Mouse (Mus musculus): ENCODE data around the gene Zfp260. TPM values are rescaled to one million over a fixed set of nuclear protein-coding genes. Genes with fewer than 3 reads are reported as not detected.

Gene Zfp260
- total RNA-seq (2023) = 55.2 TPM

DNA sequence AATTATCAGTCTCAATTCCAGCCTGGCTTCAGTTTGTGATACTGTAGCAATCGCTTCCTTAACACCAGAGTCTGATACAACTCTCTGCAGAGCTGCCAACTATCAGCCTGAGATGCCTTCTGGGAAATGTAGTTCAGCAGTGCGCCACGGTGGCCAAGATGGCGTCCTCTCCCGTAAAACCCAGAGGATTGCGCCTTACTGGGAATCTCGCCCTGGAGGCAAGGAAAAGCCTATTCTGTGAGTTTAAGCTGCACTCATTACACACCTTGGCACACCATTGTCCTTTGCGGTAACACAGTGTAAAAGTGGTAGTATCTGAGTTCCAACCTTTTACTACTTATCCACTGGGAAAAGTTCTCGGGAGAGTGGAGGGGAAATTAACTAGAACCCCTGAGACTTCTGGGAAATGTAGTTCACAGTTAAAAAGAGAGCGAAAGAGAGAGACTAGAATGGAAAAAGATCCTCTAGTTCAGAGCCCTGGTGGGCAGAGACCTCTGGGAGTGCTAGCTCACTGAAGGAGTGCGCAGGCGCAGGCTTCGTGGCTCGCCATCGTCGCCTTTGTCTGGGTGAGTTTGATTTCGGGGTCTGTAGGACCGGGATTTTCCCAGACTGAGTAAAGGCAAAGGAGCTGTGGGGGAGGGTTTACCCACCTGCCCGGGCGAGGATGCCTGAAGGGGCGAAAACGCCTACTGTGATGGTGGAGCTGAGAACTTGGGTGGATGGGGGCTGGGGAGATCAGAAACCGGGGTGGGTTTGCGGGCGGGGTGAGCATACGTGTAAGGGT is at the start of gene Zfp260:
Zfp260 (plus strand) TSS at position 132 of the 784 bp plus-strand sequence.

GRCm38 (mm10) chr7:30050882-30051548 is 43.6 kb upstream of the Zfp260 start, which contains the start of gene Zfp14:
Gene Zfp14, minus strand, starts transcription at chr7:30051380.

DNA sequence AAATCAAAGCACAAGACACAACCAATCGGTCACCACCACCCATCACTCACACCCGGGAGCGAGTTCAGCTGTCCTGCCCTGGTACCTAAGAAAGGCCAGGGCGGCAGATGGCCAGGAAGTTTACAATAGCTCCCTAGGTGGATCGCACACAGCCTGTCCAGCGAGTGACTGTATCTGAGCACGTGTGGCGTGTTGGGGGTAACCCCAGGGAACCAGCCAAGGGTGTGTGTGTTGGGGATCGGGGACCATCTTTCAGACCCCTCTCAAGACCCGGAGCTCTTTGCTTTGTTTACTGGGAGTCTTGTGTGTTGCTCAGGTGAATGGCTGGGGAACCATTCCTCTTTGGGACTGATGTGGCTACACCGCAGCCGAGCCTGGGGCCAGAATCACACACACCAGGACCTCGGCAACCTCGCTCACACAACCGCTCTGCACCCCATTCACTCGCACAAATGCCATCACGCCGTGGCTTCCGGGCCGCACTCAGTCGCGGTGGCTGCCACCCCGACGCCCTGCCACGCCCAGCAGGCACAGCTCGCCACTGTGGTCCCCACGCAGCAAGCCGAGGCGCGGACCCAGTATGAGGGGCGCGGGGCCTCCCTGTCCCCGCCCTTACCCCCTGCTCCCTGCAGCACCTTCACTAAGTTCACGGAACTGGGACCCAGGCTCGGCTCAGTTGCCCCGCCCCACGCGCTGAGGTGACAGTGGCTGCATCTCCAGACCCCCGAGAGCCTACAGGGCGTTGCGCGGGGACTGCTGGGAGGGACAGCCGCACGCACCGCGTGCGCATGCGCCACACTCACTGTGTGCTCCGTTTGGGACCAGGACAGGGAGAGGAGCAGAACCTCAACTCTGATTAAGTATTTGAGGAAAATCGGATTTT is 22.2 kb upstream of the Zfp260 start, which contains the start of gene Zfp82:
Zfp82 (minus strand) TSS at position 755 of the 883 bp plus-strand sequence.

GRCm38 (mm10) chr7:30090092-30090969 is 4.2 kb upstream of the Zfp260 start, which contains the start of the genes Gm26920 and Zfp566:
Gene Gm26920, minus strand, starts transcription at chr7:30090410.
Gene Zfp566, minus strand, starts transcription at chr7:30090527.

DNA sequence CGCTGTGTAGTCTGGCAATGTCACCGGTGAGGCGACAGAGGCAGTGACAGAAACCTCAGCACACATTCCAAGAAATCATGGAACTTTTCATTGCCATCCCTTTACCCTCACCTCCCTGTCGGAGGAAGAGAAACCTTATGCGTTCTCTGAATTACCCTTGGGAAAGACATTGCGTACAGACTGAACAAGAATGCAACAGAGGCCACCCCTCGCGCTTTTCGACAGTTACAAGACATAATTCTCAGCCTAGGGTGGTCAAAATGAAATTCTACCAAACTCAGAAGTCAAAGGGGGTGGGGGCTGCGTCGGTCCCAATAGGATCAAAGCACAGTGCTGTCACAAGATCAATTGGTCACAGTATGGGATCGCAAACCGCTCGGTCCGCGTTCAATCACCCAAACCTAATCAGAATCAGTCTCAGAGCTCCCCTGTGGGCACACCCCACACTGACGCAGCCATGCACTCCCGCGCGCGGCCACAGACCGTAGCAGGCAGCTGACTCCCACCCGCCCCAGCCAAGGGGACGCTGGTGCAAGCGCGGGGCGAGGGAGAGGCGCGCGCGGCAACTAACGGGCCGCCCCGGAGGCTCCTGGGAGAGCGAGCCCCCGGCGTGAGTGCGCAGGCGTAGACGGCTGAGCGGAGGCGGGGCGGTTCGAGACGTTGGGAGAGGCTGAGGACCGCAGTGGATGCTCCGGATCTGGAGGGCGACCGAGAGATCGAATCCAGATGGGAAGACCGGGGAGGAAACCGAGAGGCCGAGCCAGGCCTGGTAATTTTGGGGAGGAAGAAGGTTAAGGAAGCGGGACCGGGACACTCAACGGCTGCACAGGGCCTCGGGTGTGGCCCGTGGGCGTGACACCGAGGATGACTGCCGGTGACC is 27.0 kb downstream of the Zfp260 start, which contains the start of gene Zfp382:
Zfp382 (plus strand) TSS at position 635 of the 880 bp plus-strand sequence.

Other genes starting within 250 kb of the Zfp260 start
- 8.1 TPM for gene Zfp940, start 241.1 kb upstream of the Zfp260 start, total RNA-seq (2023)
- gene Zfp420, start 234.8 kb upstream of the Zfp260 start, total RNA-seq (2023) = 22.0 TPM
- gene Zfp27, start 188.2 kb upstream of the Zfp260 start, total RNA-seq (2023) = 6.3 TPM
- gene Zfp383, start 186.6 kb upstream of the Zfp260 start, total RNA-seq (2023) = 1.6 TPM
- 8.1 TPM for gene Zfp74, start 140.7 kb upstream of the Zfp260 start, total RNA-seq (2023)
- gene Zfp568, start 110.8 kb upstream of the Zfp260 start, total RNA-seq (2023) = 12.8 TPM
- 2.0 TPM for gene Zfp14, start 43.4 kb upstream of the Zfp260 start, total RNA-seq (2023)
- gene Zfp82, start 21.9 kb upstream of the Zfp260 start, total RNA-seq (2023) = 4.0 TPM
- gene Gm26920, start 4.4 kb upstream of the Zfp260 start, total RNA-seq (2023) = not detected
- gene Zfp566, start 4.2 kb upstream of the Zfp260 start, total RNA-seq (2023) = 9.0 TPM
- 5.2 TPM for gene Zfp382, start 27.2 kb downstream of the Zfp260 start, total RNA-seq (2023)
- 41.9 TPM for gene Zfp146, start 75.0 kb downstream of the Zfp260 start, total RNA-seq (2023)
- not detected for gene Cox7a1, start 89.4 kb downstream of the Zfp260 start, total RNA-seq (2023)
- 123 TPM for gene Capns1, start 104.0 kb downstream of the Zfp260 start, total RNA-seq (2023)
- gene Polr2i, start 137.2 kb downstream of the Zfp260 start, total RNA-seq (2023) = 23.6 TPM
- gene Tbcb, start 137.5 kb downstream of the Zfp260 start, total RNA-seq (2023) = 25.8 TPM
- not detected for gene Ovol3, start 140.9 kb downstream of the Zfp260 start, total RNA-seq (2023)
- gene Thap8, start 185.3 kb downstream of the Zfp260 start, total RNA-seq (2023) = 0.64 TPM
- gene Wdr62, start 185.6 kb downstream of the Zfp260 start, total RNA-seq (2023) = 5.8 TPM
- 0.53 TPM for gene Clip3, start 197.0 kb downstream of the Zfp260 start, total RNA-seq (2023)
- gene Alkbh6, start 213.9 kb downstream of the Zfp260 start, total RNA-seq (2023) = 64.0 TPM
- gene Syne4, start 220.0 kb downstream of the Zfp260 start, total RNA-seq (2023) = 6.4 TPM
- 5.8 TPM for gene E130208F15Rik, start 227.0 kb downstream of the Zfp260 start, total RNA-seq (2023)
- gene Sdhaf1, start 229.1 kb downstream of the Zfp260 start, total RNA-seq (2023) = 14.3 TPM